Mouse (Mus musculus) MEL (cell line): ENCODE measurements at regions not wholly inside any gene's neighbourhood (a gene's known extent, or its start where the extent isn't known, plus 50 kb on each side); places are given as distances from the start of the nearest gene placed in this dataset.

Experiments used
- DNase-seq: peaks from one replicate; pipeline ENCODE4 v3.0.0; 2011; ENCODE audit warnings: low read depth, low spot score
- H3K27ac ChIP-seq: 2 replicates; pipeline ENCODE4 v1.5.1; 2012; ENCODE audit warnings: low read depth, mild to moderate bottlenecking, control low read depth, low read length, moderate library complexity; ENCODE audit not compliant: control insufficient read depth
- H3K27me3 ChIP-seq, 2 experiments: fragments of 150-350 bp in 1 of 2; sonication (generic) in 1 of 2; 2 replicates each; pipeline ENCODE4 v1.6.1; 2012; ENCODE audit warnings: low read length in 2 of 2, mild to moderate bottlenecking in 2 of 2, improper control_type of control experiment in 1 of 2, moderate library complexity in 1 of 2; ENCODE audit not compliant: insufficient read depth in 2 of 2, control insufficient read depth in 1 of 2
- H3K36me3 ChIP-seq, 2 experiments: 2 replicates each; pipeline ENCODE4 v1.6.1; 2012 to 2014; ENCODE audit warnings: low read length in 2 of 2, improper control_type of control experiment in 1 of 2, inconsistent platforms in 1 of 2, mild to moderate bottlenecking in 1 of 2; ENCODE audit not compliant: insufficient read depth in 2 of 2, control insufficient read depth in 1 of 2
- H3K4me1 ChIP-seq, 2 experiments: fragments of 150-350 bp in 1 of 2; sonication (generic) in 1 of 2; 2 replicates each; pipeline ENCODE4 v1.6.1; 2012; ENCODE audit warnings: low read length in 2 of 2, improper control_type of control experiment in 1 of 2, mild to moderate bottlenecking in 1 of 2; ENCODE audit not compliant: insufficient read depth in 2 of 2, control insufficient read depth in 1 of 2
- H3K4me3 ChIP-seq, 2 experiments: fragments of 150-350 bp in 1 of 2; sonication (generic) in 1 of 2; 2 replicates each; pipeline ENCODE4 v1.5.1; 2012; ENCODE audit warnings: low read depth in 2 of 2, low read length in 2 of 2, mild to moderate bottlenecking in 2 of 2, moderate library complexity in 2 of 2, control low read depth in 1 of 2, improper control_type of control experiment in 1 of 2; ENCODE audit not compliant: control insufficient read depth in 1 of 2, insufficient read depth in 1 of 2
- H3K79me2 ChIP-seq: 2 replicates; pipeline ENCODE4 v1.6.1; 2012; ENCODE audit warnings: mild to moderate bottlenecking, low read length, moderate library complexity; ENCODE audit not compliant: control insufficient read depth, poor library complexity, insufficient read depth
- H3K9ac ChIP-seq: 2 replicates; pipeline ENCODE4 v1.6.1; 2012; ENCODE audit warnings: low read depth, mild to moderate bottlenecking, control low read depth, low read length, moderate library complexity; ENCODE audit not compliant: control insufficient read depth, poor library complexity, severe bottlenecking
- H3K9me3 ChIP-seq: fragments of 150-350 bp; sonication (generic); replicated peaks from 2 replicates; pipeline ENCODE4 v1.6.1; 2012; ENCODE audit warnings: mild to moderate bottlenecking, low read length, improper control_type of control experiment, moderate library complexity; ENCODE audit not compliant: insufficient read depth
- BHLHE40 ChIP-seq: IDR thresholded peaks from 2 replicates; pipeline ENCODE4 v1.6.1; 2012; ENCODE audit warnings: low read depth, mild to moderate bottlenecking, inconsistent platforms, low read length, improper control_type of control experiment, borderline replicate concordance
- E2F4 ChIP-seq: IDR thresholded peaks from 2 replicates; pipeline ENCODE4 v1.6.1; 2011; ENCODE audit warnings: low read depth, low read length, improper control_type of control experiment, borderline replicate concordance
- GATA1 ChIP-seq: IDR thresholded peaks from 2 replicates; pipeline ENCODE4 v1.6.1; 2011; ENCODE audit warnings: low read depth, low read length, improper control_type of control experiment
- KAT2A ChIP-seq: conservative IDR thresholded peaks from 2 replicates; pipeline ENCODE4 v1.6.1; 2012; ENCODE audit warnings: low read depth, low read length, improper control_type of control experiment, inconsistent platforms
- MAFK ChIP-seq: IDR thresholded peaks from 2 replicates; pipeline ENCODE4 v1.6.1; 2011; ENCODE audit warnings: low read depth, mild to moderate bottlenecking, low read length, improper control_type of control experiment, borderline replicate concordance
- MAX ChIP-seq: IDR thresholded peaks from 2 replicates; pipeline ENCODE4 v1.6.1; 2011; ENCODE audit warnings: low read length, improper control_type of control experiment
- MAZ ChIP-seq: IDR thresholded peaks from 2 replicates; pipeline ENCODE4 v1.6.1; 2012; ENCODE audit warnings: low read depth, mild to moderate bottlenecking, inconsistent platforms, low read length, improper control_type of control experiment
- MEF2A ChIP-seq: IDR thresholded peaks from 2 replicates; pipeline ENCODE4 v1.6.1; 2014; ENCODE audit warnings: low read depth, mild to moderate bottlenecking, inconsistent platforms, low read length, improper control_type of control experiment; ENCODE audit not compliant: poor library complexity, insufficient replicate concordance, severe bottlenecking; ENCODE audit errors: extremely low read depth
- MXI1 ChIP-seq: IDR thresholded peaks from 2 replicates; pipeline ENCODE4 v1.6.1; 2011; ENCODE audit warnings: mild to moderate bottlenecking, low read depth, low read length, improper control_type of control experiment
- MYC ChIP-seq: IDR thresholded peaks from 2 replicates; pipeline ENCODE4 v1.6.1; 2011; ENCODE audit warnings: low read depth, mild to moderate bottlenecking, low read length, improper control_type of control experiment, moderate library complexity
- NELFE ChIP-seq: IDR thresholded peaks from 2 replicates; pipeline ENCODE4 v1.6.1; 2011; ENCODE audit warnings: low read depth, low read length, improper control_type of control experiment
- POLR2AphosphoS2 ChIP-seq: IDR thresholded peaks from 2 replicates; pipeline ENCODE4 v1.6.1; 2011; ENCODE audit warnings: low read length, improper control_type of control experiment
- POLR2AphosphoS5 ChIP-seq: IDR thresholded peaks from 2 replicates; pipeline ENCODE4 v1.6.1; 2012; ENCODE audit warnings: low read depth, borderline replicate concordance, mild to moderate bottlenecking, inconsistent platforms, low read length, moderate library complexity, mixed read lengths
- TAL1 ChIP-seq: IDR thresholded peaks from 2 replicates; pipeline ENCODE4 v1.6.1; 2012; ENCODE audit warnings: mild to moderate bottlenecking, inconsistent platforms, low read length, moderate library complexity, mixed read lengths
- TBP ChIP-seq: IDR thresholded peaks from 2 replicates; pipeline ENCODE4 v1.8.0; 2011; ENCODE audit warnings: low read depth, low read length, improper control_type of control experiment
- USF1 ChIP-seq: IDR thresholded peaks from 2 replicates; pipeline ENCODE4 v1.6.1; 2014; ENCODE audit warnings: low read depth, mild to moderate bottlenecking, inconsistent platforms, low read length, improper control_type of control experiment, moderate library complexity
- ZKSCAN1 ChIP-seq: IDR thresholded peaks from 2 replicates; pipeline ENCODE4 v1.6.1; 2012; ENCODE audit warnings: low read depth, mild to moderate bottlenecking, inconsistent platforms, low read length, improper control_type of control experiment, moderate library complexity
- ZMIZ1 ChIP-seq: IDR thresholded peaks from 2 replicates; pipeline ENCODE4 v1.6.1; 2012; ENCODE audit warnings: low read depth, mild to moderate bottlenecking, inconsistent platforms, low read length, improper control_type of control experiment, moderate library complexity

DNA sequence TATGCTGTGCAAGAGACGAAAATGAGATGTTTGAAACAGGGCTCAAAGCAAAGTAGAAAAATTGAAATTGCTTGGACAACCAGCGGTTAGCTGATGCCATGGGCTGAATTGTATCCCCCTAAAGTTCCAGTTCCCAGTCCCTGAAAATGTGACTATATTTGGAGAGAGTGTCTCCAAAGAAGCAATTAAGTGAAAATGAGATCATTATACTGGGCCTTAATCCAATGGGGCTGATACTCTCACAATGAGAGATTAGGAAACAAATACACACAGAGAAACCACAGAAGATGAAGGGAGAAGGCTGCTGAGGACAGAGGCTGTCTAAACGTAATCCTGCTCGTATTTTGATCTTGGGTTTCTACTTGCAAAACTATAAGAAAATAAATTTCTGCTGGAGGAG, 402.1 kb upstream of the Id4 start:
- H3K4me1 ChIP-seq: no peaks in the 10 kb centered on the region
- TF ChIP-seq GATA1: no peak
- TF ChIP-seq POLR2AphosphoS5: no peak
- TF ChIP-seq E2F4: no peak
- no peak for TF ChIP-seq TAL1
- TF ChIP-seq MYC: no peak
- TF ChIP-seq MAFK: no peak
- no peak for DNase-seq
- H3K9ac ChIP-seq: no peak overlapping the region
- no peaks in the 10 kb centered on the region for H3K9me3 ChIP-seq
- H3K27me3 ChIP-seq: no peaks in the 10 kb centered on the region
- no peak overlapping the region for H3K27ac ChIP-seq
- H3K4me3 ChIP-seq: no peak overlapping the region
- no peaks in the 10 kb centered on the region for H3K79me2 ChIP-seq
- no peaks in the 10 kb centered on the region for H3K36me3 ChIP-seq

DNA sequence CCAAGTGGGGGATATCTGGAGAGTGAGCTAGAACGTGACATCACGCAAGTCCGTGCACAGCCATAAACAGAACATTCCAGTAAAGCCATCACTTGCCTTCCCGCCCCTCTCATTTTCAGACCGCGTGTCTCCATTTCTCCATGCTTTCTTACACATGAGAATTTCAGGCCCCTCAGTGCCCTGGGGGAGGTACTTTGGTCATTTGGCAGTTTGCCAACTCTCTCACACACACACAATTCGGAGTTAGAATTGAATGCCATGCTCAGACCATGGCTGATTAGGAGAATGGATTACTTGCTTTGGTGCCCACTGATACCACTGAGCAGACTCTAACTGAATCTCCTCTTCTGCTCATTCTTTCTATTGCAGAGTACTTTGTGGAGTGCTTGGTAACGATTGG, 400.7 kb upstream of the Id4 start:
- Histone ChIP-seq H3K27ac (no peak overlapping the region), H3K36me3 (no peaks in the 10 kb centered on the region), H3K9ac (no peak overlapping the region), H3K9me3 (no peaks in the 10 kb centered on the region), H3K79me2 (no peaks in the 10 kb centered on the region), H3K27me3 (no peaks in the 10 kb centered on the region), H3K4me1 (no peaks in the 10 kb centered on the region), H3K4me3 (no peak overlapping the region)
- TF ChIP-seq MXI1 (no peak), NELFE (no peak), POLR2AphosphoS2 (no peak), BHLHE40 (no peak), ZMIZ1 (no peak), MAX (no peak), MYC (no peak), MAZ (no peak), MEF2A (no peak), ZKSCAN1 (no peak), USF1 (no peak)
- DNase-seq: no peak

DNA sequence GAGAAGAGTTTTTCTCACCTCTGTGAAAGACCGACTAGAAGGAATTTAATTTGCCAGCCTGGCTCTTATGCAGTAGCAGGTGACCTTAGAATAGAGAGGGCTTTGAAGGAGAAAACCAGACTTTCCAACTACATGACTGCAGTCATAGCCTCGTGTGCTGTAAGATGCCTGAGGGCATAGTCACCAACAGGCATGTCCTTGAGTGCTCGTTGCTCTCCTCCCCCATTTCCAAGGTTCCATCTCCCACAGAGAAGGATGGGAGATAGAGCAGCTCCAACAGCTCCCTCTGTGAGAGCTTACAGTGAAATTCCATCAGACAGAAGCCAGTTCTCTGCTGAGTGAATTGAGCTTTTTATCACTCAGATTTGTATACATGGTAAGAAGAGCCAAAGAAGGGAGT, 398.1 kb upstream of the Id4 start:
- DNase-seq: no peak
- Histone ChIP-seq H3K79me2 (no peaks in the 10 kb centered on the region), H3K4me3 (no peak overlapping the region), H3K27me3 (no peaks in the 10 kb centered on the region), H3K27ac (no peak overlapping the region), H3K36me3 (no peaks in the 10 kb centered on the region), H3K4me1 (no peaks in the 10 kb centered on the region), H3K9ac (no peak overlapping the region), H3K9me3 (no peaks in the 10 kb centered on the region)
- TF ChIP-seq KAT2A: no peak
- TF ChIP-seq TBP: no peak
- TF ChIP-seq TAL1: no peak
